Mouse (Mus musculus): Measurements from ENCODE around the gene Peak1. TPM values are rescaled to one million over a fixed set of nuclear protein-coding genes. Genes with fewer than 3 reads are reported as not detected.

The Peak1 gene
- polyA plus RNA-seq, 1 experiment = 33.7 TPM

- Histone ChIP-seq H3K4me1 (ENCODE audit: control insufficient read depth, insufficient read depth, low read length) (peaks cover 19% of the 10 kb centered on the region), H3K27ac (ENCODE audit: insufficient read depth, low read depth, low read length) (peak overlapping the region; percentile 95), H3K4me3 (ENCODE audit: insufficient read depth, low read length) (peak overlapping the region; percentile 84)
- TF ChIP-seq POLR2A (IDR thresholded peaks at IDR 0.05; ENCODE audit: borderline replicate concordance, low read depth, low read length) = no peak
- TF ChIP-seq CTCF (IDR thresholded peaks at IDR 0.05; ENCODE audit: low read depth, low read length) = no peak
Measured at GRCm38 (mm10) chr9:56418738-56419239, 922 bp upstream of the Peak1 start.

- 0 out of 2 replicates have a peak, but pooled peaks have one; percentile 32 for TF ChIP-seq CTCF (IDR thresholded peaks at IDR 0.05; ENCODE audit: low read depth, low read length)
- TF ChIP-seq POLR2A (IDR thresholded peaks at IDR 0.05; ENCODE audit: borderline replicate concordance, low read depth, low read length) = no peak
- H3K4me1 ChIP-seq (ENCODE audit: control insufficient read depth, insufficient read depth, low read length) = peaks cover 26% of the 10 kb centered on the region
- H3K27ac ChIP-seq (ENCODE audit: insufficient read depth, low read depth, low read length) = peak overlapping the region; percentile 88
- peak overlapping the region; percentile 98 for H3K4me3 ChIP-seq (ENCODE audit: insufficient read depth, low read length)
Measured at GRCm38 (mm10) chr9:56417415-56417947, 386 bp downstream of the Peak1 start.

DNA sequence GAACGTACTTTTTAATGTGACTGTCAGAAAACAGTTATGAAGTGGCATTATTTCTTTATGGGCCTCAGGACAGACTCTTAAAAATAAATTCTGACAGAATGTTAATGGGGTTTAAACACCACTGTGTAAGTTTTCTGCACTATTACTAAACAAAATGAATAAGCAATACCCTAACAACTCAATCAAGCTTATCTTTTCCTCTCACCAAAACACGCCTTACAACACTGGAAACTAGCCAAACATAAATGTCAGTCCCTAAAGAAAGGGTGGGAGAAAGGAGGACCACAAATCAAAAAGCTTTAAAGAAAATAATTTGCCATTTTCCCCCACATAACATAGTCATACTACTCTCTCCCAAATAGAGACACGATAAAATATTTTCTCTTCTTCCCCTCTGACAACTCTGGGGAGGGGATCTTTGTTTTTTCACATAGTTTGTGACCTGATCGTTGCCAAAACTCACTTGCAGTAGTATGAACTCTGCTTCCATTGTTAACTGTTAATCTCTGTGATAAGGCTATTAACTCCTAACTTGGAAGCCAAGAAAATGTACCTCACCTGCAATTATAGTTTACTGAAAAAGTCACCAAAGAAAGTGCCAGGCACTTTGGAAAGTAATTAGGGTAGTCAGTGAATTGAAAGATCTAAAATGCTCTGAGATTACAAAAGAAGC, 1.8 kb downstream of the Peak1 start:
- peaks cover 30% of the 10 kb centered on the region for H3K4me1 ChIP-seq (ENCODE audit: control insufficient read depth, insufficient read depth, low read length)
- H3K4me3 ChIP-seq (ENCODE audit: insufficient read depth, low read length) = peak overlapping the region; percentile 13; the same call in 1 of the 2 replicates
- H3K27ac ChIP-seq (ENCODE audit: insufficient read depth, low read depth, low read length) = no peak overlapping the region
- TF ChIP-seq CTCF (IDR thresholded peaks at IDR 0.05; ENCODE audit: low read depth, low read length) = no peak

GRCm38 (mm10) chr9:56415393-56415792, 2.5 kb downstream of the Peak1 start:
- TF ChIP-seq POLR2A (IDR thresholded peaks at IDR 0.05; ENCODE audit: borderline replicate concordance, low read depth, low read length) = no peak
- no peak for TF ChIP-seq CTCF (IDR thresholded peaks at IDR 0.05; ENCODE audit: low read depth, low read length)
- H3K4me1 ChIP-seq (ENCODE audit: control insufficient read depth, insufficient read depth, low read length) = peaks cover 32% of the 10 kb centered on the region
- no peak overlapping the region; the same call in 1 of the 2 replicates for H3K4me3 ChIP-seq (ENCODE audit: insufficient read depth, low read length)
- H3K27ac ChIP-seq (ENCODE audit: insufficient read depth, low read depth, low read length) = no peak overlapping the region

- peaks cover 32% of the 10 kb centered on the region for H3K4me1 ChIP-seq (ENCODE audit: control insufficient read depth, insufficient read depth, low read length)
- TF ChIP-seq POLR2A (IDR thresholded peaks at IDR 0.05; ENCODE audit: borderline replicate concordance, low read depth, low read length) = no peak
- H3K4me3 ChIP-seq (ENCODE audit: insufficient read depth, low read length) = no peak overlapping the region
- H3K27ac ChIP-seq (ENCODE audit: insufficient read depth, low read depth, low read length) = no peak overlapping the region
Measured at GRCm38 (mm10) chr9:56414322-56414721, 3.5 kb downstream of the Peak1 start.

- peak overlapping the region; percentile 49 for H3K27ac ChIP-seq (ENCODE audit: insufficient read depth, low read depth, low read length)
- no peak for TF ChIP-seq POLR2A (IDR thresholded peaks at IDR 0.05; ENCODE audit: borderline replicate concordance, low read depth, low read length)
- no peak for TF ChIP-seq CTCF (IDR thresholded peaks at IDR 0.05; ENCODE audit: low read depth, low read length)
- no peak overlapping the region for H3K4me3 ChIP-seq (ENCODE audit: insufficient read depth, low read length)
- peaks cover 32% of the 10 kb centered on the region for H3K4me1 ChIP-seq (ENCODE audit: control insufficient read depth, insufficient read depth, low read length)
Measured at GRCm38 (mm10) chr9:56412716-56413115, 5.2 kb downstream of the Peak1 start.

- Histone ChIP-seq H3K4me1 (ENCODE audit: control insufficient read depth, insufficient read depth, low read length) (peaks cover 28% of the 10 kb centered on the region), H3K27ac (ENCODE audit: insufficient read depth, low read depth, low read length) (no peak overlapping the region), H3K4me3 (ENCODE audit: insufficient read depth, low read length) (no peak overlapping the region)
- TF ChIP-seq POLR2A (IDR thresholded peaks at IDR 0.05; ENCODE audit: borderline replicate concordance, low read depth, low read length) = no peak
- no peak for TF ChIP-seq CTCF (IDR thresholded peaks at IDR 0.05; ENCODE audit: low read depth, low read length)
Measured at GRCm38 (mm10) chr9:56409928-56410327, 7.9 kb downstream of the Peak1 start.

DNA sequence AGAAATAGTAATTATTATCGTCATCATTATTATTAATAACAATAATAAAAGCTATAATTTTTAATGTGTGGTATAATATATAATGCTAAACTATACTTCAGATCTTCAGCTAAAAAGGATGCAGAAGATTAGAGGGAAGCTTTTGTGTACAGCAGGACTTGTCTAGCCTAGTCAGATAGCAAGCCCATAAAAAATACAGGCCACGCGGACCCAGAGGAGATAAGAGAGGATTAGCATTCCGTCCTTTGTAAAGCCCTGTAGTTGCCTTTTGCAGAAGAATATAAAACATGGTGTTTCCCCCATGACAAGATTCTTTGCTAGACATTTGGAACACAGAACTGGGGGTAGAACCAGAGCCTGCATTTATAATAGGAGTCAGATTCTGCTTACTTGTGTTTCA, 13.2 kb downstream of the Peak1 start:
- Histone ChIP-seq H3K4me3 (ENCODE audit: insufficient read depth, low read length) (no peak overlapping the region), H3K4me1 (ENCODE audit: control insufficient read depth, insufficient read depth, low read length) (peaks cover 14% of the 10 kb centered on the region), H3K27ac (ENCODE audit: insufficient read depth, low read depth, low read length) (no peak overlapping the region)
- TF ChIP-seq POLR2A (IDR thresholded peaks at IDR 0.05; ENCODE audit: borderline replicate concordance, low read depth, low read length) (no peak), CTCF (IDR thresholded peaks at IDR 0.05; ENCODE audit: low read depth, low read length) (no peak)

DNA sequence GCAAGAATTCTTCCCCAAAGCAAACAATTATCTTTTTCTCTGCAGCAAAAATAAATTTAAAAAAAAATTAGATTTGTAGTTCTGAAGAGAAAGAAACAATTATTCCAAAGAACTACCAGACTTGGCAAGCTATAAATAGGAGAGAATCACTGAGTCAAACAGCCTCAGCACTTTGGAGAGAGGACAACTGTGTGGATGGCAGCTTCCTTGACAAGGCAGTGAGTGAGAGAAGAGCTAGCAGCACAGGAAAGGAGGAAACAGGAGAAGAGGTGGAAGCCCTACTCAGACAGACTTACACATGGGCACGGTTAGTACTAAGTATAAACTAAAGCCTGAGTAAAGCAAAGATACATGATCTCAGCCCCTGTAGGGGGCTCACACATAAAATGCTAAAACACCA, 21.6 kb downstream of the Peak1 start:
- Histone ChIP-seq H3K4me3 (ENCODE audit: insufficient read depth, low read length) (no peak overlapping the region), H3K4me1 (ENCODE audit: control insufficient read depth, insufficient read depth, low read length) (peaks cover 32% of the 10 kb centered on the region), H3K27ac (ENCODE audit: insufficient read depth, low read depth, low read length) (no peak overlapping the region)
- TF ChIP-seq CTCF (IDR thresholded peaks at IDR 0.05; ENCODE audit: low read depth, low read length) = no peak
- TF ChIP-seq POLR2A (IDR thresholded peaks at IDR 0.05; ENCODE audit: borderline replicate concordance, low read depth, low read length) = no peak

- Histone ChIP-seq H3K27ac (ENCODE audit: insufficient read depth, low read depth, low read length) (no peak overlapping the region), H3K4me1 (ENCODE audit: control insufficient read depth, insufficient read depth, low read length) (peaks cover 25% of the 10 kb centered on the region), H3K4me3 (ENCODE audit: insufficient read depth, low read length) (no peak overlapping the region)
- no peak for TF ChIP-seq CTCF (IDR thresholded peaks at IDR 0.05; ENCODE audit: low read depth, low read length)
- no peak for TF ChIP-seq POLR2A (IDR thresholded peaks at IDR 0.05; ENCODE audit: borderline replicate concordance, low read depth, low read length)
Measured at GRCm38 (mm10) chr9:56392857-56393256, 25.0 kb downstream of the Peak1 start.

All from bone marrow macrophage, adult 2 months (primary cell).